Mouse (Mus musculus): ENCODE data around the gene Gnl3.
A peak's percentile ranks its signal among the peaks of the same experiment; 100 is the strongest.

The Gnl3 gene

GRCm38 (mm10) chr14:31018860-31019291, at the start of gene Gnl3, which contains the start of gene Pbrm1:
TSS of gene Gnl3 (minus strand) at chr14:31019152.
TSS of gene Pbrm1 (plus strand) at chr14:31019138.
- no peaks in the 10 kb centered on the region for H3K27me3 ChIP-seq (ENCODE audit: insufficient read depth, low read length)
- TF ChIP-seq CTCF (conservative IDR thresholded peaks at IDR 0.05; ENCODE audit: low read length) (no peak), POU5F1 (IDR thresholded peaks at IDR 0.05; ENCODE audit: borderline replicate concordance, low read length) (no peak), NANOG (IDR thresholded peaks at IDR 0.05; ENCODE audit: borderline replicate concordance, low read length) (no peak)
- H3K36me3 ChIP-seq (ENCODE audit: insufficient read depth, low read length): peaks cover 60% of the 10 kb centered on the region
- no peaks in the 10 kb centered on the region for H3K9me3 ChIP-seq (ENCODE audit: low read length)
- H3K4me1 ChIP-seq (replicated peaks; ENCODE audit: low read depth, low read length): peaks cover 45% of the 10 kb centered on the region
- H3K4me3 ChIP-seq (replicated peaks; ENCODE audit: low read length): peak within 1 kb of the TSS; percentile 97

DNA sequence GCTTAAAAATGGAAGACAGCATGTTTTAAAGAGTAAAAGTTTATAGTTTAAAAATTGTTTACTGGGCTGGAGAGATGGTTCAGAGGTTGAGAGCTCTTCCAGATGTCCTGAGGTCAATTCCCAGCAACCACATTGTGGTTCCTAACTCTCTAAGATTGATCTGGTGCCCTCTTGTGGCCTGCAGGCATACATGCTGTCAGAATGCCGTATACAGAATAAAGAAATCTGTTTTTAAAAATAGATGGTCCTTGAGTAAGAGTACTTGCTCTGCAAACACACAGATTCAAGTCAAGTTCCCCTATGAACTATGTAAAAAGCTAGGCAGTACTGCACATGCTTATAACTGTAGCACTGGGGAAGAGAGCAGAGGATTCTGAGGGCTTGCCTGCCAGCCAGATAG, 43.3 kb upstream of the Gnl3 start:
- H3K36me3 ChIP-seq (ENCODE audit: insufficient read depth, low read length): peaks cover 69% of the 10 kb centered on the region

GRCm38 (mm10) chr14:31045817-31046216, 26.9 kb upstream of the Gnl3 start:
- H3K9me3 ChIP-seq (ENCODE audit: low read length): no peaks in the 10 kb centered on the region
- no peaks in the 10 kb centered on the region for H3K27me3 ChIP-seq (ENCODE audit: insufficient read depth, low read length)
- H3K4me1 ChIP-seq (replicated peaks; ENCODE audit: low read depth, low read length): no peaks in the 10 kb centered on the region
- TF ChIP-seq NANOG (IDR thresholded peaks at IDR 0.05; ENCODE audit: borderline replicate concordance, low read length): no peak
- TF ChIP-seq CTCF (conservative IDR thresholded peaks at IDR 0.05; ENCODE audit: low read length): no peak
- no peak for TF ChIP-seq POU5F1 (IDR thresholded peaks at IDR 0.05; ENCODE audit: borderline replicate concordance, low read length)
- peaks cover 76% of the 10 kb centered on the region for H3K36me3 ChIP-seq (ENCODE audit: insufficient read depth, low read length)
- H3K4me3 ChIP-seq (replicated peaks; ENCODE audit: low read length): no peak overlapping the region

More for the DNA sequence above, 43.3 kb upstream of the Gnl3 start:
- H3K9me3 ChIP-seq (ENCODE audit: low read length): no peaks in the 10 kb centered on the region
- H3K4me1 ChIP-seq (replicated peaks; ENCODE audit: low read depth, low read length): no peaks in the 10 kb centered on the region
- H3K4me3 ChIP-seq (replicated peaks; ENCODE audit: low read length): no peak overlapping the region
- no peaks in the 10 kb centered on the region for H3K27me3 ChIP-seq (ENCODE audit: insufficient read depth, low read length)
- TF ChIP-seq CTCF (conservative IDR thresholded peaks at IDR 0.05; ENCODE audit: low read length): peak; percentile 62
- no peak for TF ChIP-seq POU5F1 (IDR thresholded peaks at IDR 0.05; ENCODE audit: borderline replicate concordance, low read length)
- TF ChIP-seq NANOG (IDR thresholded peaks at IDR 0.05; ENCODE audit: borderline replicate concordance, low read length): no peak

DNA sequence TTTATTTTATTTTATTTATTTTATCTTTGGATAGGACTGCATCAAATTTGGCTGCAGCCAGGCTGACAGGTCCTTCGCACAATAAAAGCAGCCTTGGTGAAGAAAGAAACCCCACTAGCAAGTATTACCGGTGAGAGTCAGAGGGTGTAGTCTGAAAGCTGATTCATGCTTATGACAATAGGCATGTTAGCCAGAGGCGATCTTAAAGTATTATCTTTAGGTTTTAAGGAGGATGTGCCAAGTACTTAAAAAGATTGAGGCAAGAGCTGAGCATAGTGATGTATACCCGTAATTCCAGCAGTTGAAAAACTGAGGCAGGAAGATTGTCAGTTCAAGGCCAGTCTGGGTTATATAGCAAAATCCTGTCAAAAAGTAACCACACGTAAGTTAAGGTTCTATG, 26.3 kb upstream of the Gnl3 start:
- H3K4me1 ChIP-seq (replicated peaks; ENCODE audit: low read depth, low read length): no peaks in the 10 kb centered on the region
- H3K4me3 ChIP-seq (replicated peaks; ENCODE audit: low read length): no peak overlapping the region

DNA sequence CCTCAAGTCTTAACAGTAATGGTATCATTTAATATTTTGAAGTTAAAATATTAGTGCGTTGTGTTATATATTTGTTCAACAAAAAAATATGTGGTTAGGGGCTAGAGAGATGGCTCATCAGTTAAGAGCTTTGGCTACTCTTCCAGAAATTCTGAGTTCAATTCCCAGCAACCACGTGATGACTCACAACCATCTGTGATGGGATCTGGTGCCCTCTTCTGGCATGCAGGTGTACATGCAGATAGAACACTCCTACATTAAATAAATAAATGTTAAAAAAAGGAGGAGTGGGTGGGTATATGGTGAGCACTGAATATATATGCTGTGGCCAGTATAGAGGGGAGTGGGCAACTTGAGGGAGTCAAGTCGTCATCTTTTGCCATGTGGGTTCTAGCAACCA, 6.8 kb upstream of the Gnl3 start:
- H3K9me3 ChIP-seq (ENCODE audit: low read length): no peaks in the 10 kb centered on the region
- peaks cover 4% of the 10 kb centered on the region for H3K4me1 ChIP-seq (replicated peaks; ENCODE audit: low read depth, low read length)
- TF ChIP-seq NANOG (IDR thresholded peaks at IDR 0.05; ENCODE audit: borderline replicate concordance, low read length) (no peak), CTCF (conservative IDR thresholded peaks at IDR 0.05; ENCODE audit: low read length) (peak; percentile 61)
- peaks cover 81% of the 10 kb centered on the region for H3K36me3 ChIP-seq (ENCODE audit: insufficient read depth, low read length)
- H3K27me3 ChIP-seq (ENCODE audit: insufficient read depth, low read length): no peaks in the 10 kb centered on the region
- no peak overlapping the region for H3K4me3 ChIP-seq (replicated peaks; ENCODE audit: low read length)

More for the DNA sequence above, 26.3 kb upstream of the Gnl3 start:
- Histone ChIP-seq H3K27me3 (ENCODE audit: insufficient read depth, low read length) (no peaks in the 10 kb centered on the region), H3K36me3 (ENCODE audit: insufficient read depth, low read length) (peaks cover 75% of the 10 kb centered on the region), H3K9me3 (ENCODE audit: low read length) (no peaks in the 10 kb centered on the region)
- TF ChIP-seq CTCF (conservative IDR thresholded peaks at IDR 0.05; ENCODE audit: low read length) (no peak), NANOG (IDR thresholded peaks at IDR 0.05; ENCODE audit: borderline replicate concordance, low read length) (no peak), POU5F1 (IDR thresholded peaks at IDR 0.05; ENCODE audit: borderline replicate concordance, low read length) (no peak)

DNA sequence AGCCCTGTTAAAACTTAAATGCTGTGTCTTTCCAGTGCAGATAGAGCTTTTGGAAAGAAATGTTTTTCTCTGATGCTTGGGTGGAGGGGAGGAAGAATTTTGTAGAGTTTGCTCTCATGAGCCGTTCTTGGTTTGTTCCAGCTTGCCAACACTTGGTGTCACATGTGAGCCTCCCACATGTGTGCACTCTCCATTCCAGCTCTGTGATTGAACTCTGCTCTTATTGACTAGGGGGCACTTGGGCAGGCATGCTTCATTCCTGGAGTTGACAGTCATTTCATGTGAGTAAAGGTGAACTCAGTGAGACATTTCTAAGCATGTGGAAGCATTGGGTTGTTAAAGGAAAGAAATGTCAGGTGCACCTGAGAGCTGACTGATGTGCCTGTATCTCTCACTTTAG, 3.6 kb upstream of the Gnl3 start:
- Histone ChIP-seq H3K36me3 (ENCODE audit: insufficient read depth, low read length) (peaks cover 60% of the 10 kb centered on the region), H3K4me1 (replicated peaks; ENCODE audit: low read depth, low read length) (peaks cover 14% of the 10 kb centered on the region), H3K4me3 (replicated peaks; ENCODE audit: low read length) (no peak overlapping the region), H3K27me3 (ENCODE audit: insufficient read depth, low read length) (no peaks in the 10 kb centered on the region), H3K9me3 (ENCODE audit: low read length) (no peaks in the 10 kb centered on the region)
- TF ChIP-seq NANOG (IDR thresholded peaks at IDR 0.05; ENCODE audit: borderline replicate concordance, low read length) (no peak), CTCF (conservative IDR thresholded peaks at IDR 0.05; ENCODE audit: low read length) (no peak), POU5F1 (IDR thresholded peaks at IDR 0.05; ENCODE audit: borderline replicate concordance, low read length) (no peak)

DNA sequence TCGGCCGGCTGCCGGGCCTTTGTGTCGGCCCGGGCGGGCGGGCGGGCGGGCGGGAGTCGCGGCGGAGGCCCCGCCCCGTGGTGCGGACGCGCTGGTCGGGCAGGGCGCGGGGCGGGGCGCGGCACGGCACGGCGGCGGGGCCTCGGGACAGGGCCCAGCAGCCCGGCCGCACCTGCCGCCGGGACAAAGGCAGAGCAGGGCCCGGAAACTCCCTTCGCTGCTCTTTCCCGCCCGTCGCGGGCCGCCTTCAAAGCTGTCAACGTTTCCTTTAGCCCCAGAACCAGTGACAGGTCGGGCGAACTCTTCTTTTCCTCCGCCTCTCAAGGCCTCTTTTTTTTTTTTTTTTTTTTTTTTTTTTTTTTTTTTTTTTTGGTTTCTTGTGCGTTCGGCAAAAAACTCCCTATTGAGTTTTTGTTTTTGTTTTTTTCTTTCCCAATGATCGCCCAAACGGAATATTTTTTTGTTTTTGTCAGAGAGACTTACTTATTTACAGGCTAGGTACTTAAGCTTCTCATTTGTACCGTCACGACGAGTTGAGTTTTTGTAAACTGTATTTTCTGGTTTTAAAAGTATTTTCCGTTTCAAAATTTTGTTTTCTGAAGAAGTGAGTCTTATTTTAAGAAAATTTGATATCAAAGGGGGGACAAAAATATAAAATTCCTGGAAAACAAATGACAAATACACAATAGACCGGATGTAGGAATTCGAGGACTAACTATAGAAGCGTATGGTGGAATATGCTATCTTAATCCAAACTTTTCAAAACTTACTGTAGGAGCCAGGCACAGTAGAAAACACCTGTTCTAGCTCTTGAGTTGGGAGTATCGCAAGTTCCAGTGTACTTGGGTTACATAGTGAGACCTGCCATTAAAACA, 616 bp upstream of the Gnl3 start:
- TF ChIP-seq NANOG (IDR thresholded peaks at IDR 0.05; ENCODE audit: borderline replicate concordance, low read length) (no peak), CTCF (conservative IDR thresholded peaks at IDR 0.05; ENCODE audit: low read length) (no peak), POU5F1 (IDR thresholded peaks at IDR 0.05; ENCODE audit: borderline replicate concordance, low read length) (no peak)
- H3K4me3 ChIP-seq (replicated peaks; ENCODE audit: low read length): peak overlapping the region; percentile 97
- peaks cover 40% of the 10 kb centered on the region for H3K4me1 ChIP-seq (replicated peaks; ENCODE audit: low read depth, low read length)
- peaks cover 60% of the 10 kb centered on the region for H3K36me3 ChIP-seq (ENCODE audit: insufficient read depth, low read length)
- no peaks in the 10 kb centered on the region for H3K9me3 ChIP-seq (ENCODE audit: low read length)
- H3K27me3 ChIP-seq (ENCODE audit: insufficient read depth, low read length): no peaks in the 10 kb centered on the region

GRCm38 (mm10) chr14:31017854-31018253, 1.1 kb downstream of the Gnl3 start:
- Histone ChIP-seq H3K4me1 (replicated peaks; ENCODE audit: low read depth, low read length) (peaks cover 48% of the 10 kb centered on the region), H3K4me3 (replicated peaks; ENCODE audit: low read length) (peak overlapping the region; percentile 97), H3K9me3 (ENCODE audit: low read length) (no peaks in the 10 kb centered on the region), H3K27me3 (ENCODE audit: insufficient read depth, low read length) (no peaks in the 10 kb centered on the region), H3K36me3 (ENCODE audit: insufficient read depth, low read length) (peaks cover 62% of the 10 kb centered on the region)
- no peak for TF ChIP-seq NANOG (IDR thresholded peaks at IDR 0.05; ENCODE audit: borderline replicate concordance, low read length)

Measured in E14TG2a.4 (cell line).